Mouse (Mus musculus) testis, adult 2 months (tissue): ENCODE data around the gene Edil3. TPM values are rescaled to one million over a fixed set of nuclear protein-coding genes. Genes with fewer than 3 reads are reported as not detected.

Experiments used
- H3K27ac ChIP-seq: fragments of 200-500 bp; 2 replicates; pipeline ENCODE4 v1.5.1; 2012; ENCODE audit warnings: low read depth, low read length; ENCODE audit not compliant: control insufficient read depth, insufficient read depth
- H3K27me3 ChIP-seq: fragments of 200-500 bp; 2 replicates; pipeline ENCODE4 v1.6.1; 2012; ENCODE audit warnings: mild to moderate bottlenecking, low read length, moderate library complexity; ENCODE audit not compliant: control insufficient read depth, insufficient read depth
- H3K36me3 ChIP-seq: fragments of 200-500 bp; 2 replicates; pipeline ENCODE4 v1.6.1; 2012; ENCODE audit warnings: mild to moderate bottlenecking, low read length; ENCODE audit not compliant: control insufficient read depth, insufficient read depth
- H3K4me1 ChIP-seq: fragments of 200-500 bp; 2 replicates; pipeline ENCODE4 v1.6.1; 2012; ENCODE audit warnings: low read length; ENCODE audit not compliant: control insufficient read depth, insufficient read depth
- H3K4me3 ChIP-seq: fragments of 200-500 bp; 2 replicates; pipeline ENCODE4 v1.5.1; 2012; ENCODE audit warnings: low read depth, mild to moderate bottlenecking, low read length, moderate library complexity, mixed read lengths; ENCODE audit not compliant: control insufficient read depth
- CTCF ChIP-seq: fragments of 200-500 bp; IDR thresholded peaks from 2 replicates; pipeline ENCODE4 v1.5.1; 2012; ENCODE audit warnings: low read depth, mild to moderate bottlenecking, inconsistent platforms, low read length, moderate library complexity; ENCODE audit not compliant: control insufficient read depth, insufficient read depth, insufficient replicate concordance
- POLR2A ChIP-seq: fragments of 200-500 bp; IDR thresholded peaks from 2 replicates; pipeline ENCODE4 v1.6.1; 2012; ENCODE audit warnings: low read depth, mild to moderate bottlenecking, inconsistent platforms, low read length, moderate library complexity; ENCODE audit not compliant: control insufficient read depth
- polyA plus RNA-seq: library from polyadenylated mRNA; depleted of rRNA; stranded (reverse); fragments of >200 nt; gene quantifications from 2 replicates; pipeline ENCODE4 v1.2.3, GENCODE M21; 2012

The Edil3 gene
- polyA plus RNA-seq, 1 experiment: 0.06 TPM

- Histone ChIP-seq H3K4me1 (peaks cover 2% of the 10 kb centered on the region; the same call in 1 of the 2 replicates), H3K27me3 (no peaks in the 10 kb centered on the region), H3K4me3 (no peak overlapping the region), H3K27ac (no peak overlapping the region), H3K36me3 (no peaks in the 10 kb centered on the region)
- TF ChIP-seq CTCF (no peak), POLR2A (no peak)
Observed at GRCm38 (mm10) chr13:88822332-88822895, 1.1 kb downstream of the Edil3 start.

DNA sequence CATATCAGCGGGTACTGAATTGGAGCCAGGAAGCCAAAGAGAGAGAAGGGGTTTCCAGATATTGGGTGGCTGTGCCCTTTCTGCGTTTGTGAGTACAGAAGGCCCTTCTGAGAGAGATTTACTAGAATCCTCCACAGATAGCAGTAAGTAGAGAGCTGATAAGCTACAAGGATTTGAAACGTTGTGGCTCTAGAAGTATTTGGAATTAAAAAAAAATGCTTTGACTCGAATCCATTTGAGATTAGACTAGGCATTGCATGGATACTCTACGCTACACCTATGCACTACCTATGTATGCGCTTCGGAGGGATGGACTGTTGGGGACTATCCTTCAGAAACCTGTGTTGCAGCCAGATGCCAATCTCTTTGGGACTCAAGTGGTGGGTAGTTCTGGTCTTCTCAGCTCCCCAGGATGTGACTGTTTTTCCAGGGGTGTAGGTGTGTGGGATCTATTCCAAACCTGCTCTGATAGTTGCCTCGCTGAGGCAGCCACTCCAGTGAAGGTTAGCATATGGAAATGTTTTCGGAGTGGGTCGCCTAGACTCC is 1.8 kb downstream of the Edil3 start:
- Histone ChIP-seq H3K4me1 (peaks cover 2% of the 10 kb centered on the region; the same call in 1 of the 2 replicates), H3K36me3 (no peaks in the 10 kb centered on the region), H3K27me3 (no peaks in the 10 kb centered on the region), H3K4me3 (no peak overlapping the region), H3K27ac (no peak overlapping the region)
- TF ChIP-seq POLR2A (no peak), CTCF (no peak)

DNA sequence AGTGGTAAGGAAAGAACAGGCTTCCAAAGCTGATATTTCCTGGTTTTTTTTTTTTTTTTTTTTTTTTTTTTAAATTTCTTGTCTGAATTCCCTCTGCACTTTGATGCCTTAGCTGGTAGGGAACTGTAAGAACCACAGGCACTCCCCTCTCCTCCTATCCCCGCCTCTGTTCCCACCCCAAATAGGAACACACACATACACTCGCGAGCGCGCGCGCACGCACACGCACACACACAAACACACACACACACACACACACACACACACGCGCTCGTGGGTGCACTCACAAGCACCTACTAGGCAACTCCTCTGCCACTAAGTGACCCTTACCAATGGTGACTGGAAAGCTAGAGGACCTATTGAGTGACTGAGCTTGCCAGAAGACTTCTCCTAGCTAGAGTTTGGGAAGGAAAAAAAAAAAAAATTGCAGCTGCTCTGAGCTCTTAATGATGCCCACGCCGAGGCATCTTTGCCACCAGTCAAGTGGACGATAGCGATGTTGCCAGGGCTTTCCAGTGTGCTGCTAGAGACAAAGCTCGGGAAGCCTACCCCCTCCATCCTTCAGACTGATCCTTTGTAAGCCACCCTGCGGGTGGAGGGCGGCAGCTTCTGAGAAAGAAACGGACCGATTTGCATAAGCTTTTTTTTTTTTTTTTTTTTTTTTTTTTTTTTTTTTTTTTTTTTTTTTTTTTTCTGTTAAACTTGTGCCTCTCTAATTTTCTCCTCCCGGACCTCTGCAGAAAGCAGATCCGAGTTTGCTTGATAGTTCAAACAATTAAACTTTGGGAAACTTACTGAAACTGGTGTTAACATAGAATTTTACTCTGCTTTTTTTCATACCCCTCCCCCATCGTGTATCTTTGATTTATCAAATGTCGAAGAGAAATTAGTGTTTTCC is 2.5 kb downstream of the Edil3 start:
- TF ChIP-seq POLR2A: no peak
- TF ChIP-seq CTCF: no peak
- no peak overlapping the region for H3K27ac ChIP-seq
- H3K4me3 ChIP-seq: peak overlapping the region; percentile 30; the same call in 1 of the 2 replicates
- H3K4me1 ChIP-seq: peaks cover 2% of the 10 kb centered on the region; the same call in 1 of the 2 replicates
- H3K27me3 ChIP-seq: no peaks in the 10 kb centered on the region
- H3K36me3 ChIP-seq: no peaks in the 10 kb centered on the region

GRCm38 (mm10) chr13:88824441-88824840 is 3.2 kb downstream of the Edil3 start:
- no peak overlapping the region for H3K4me3 ChIP-seq
- H3K27ac ChIP-seq: no peak overlapping the region

DNA sequence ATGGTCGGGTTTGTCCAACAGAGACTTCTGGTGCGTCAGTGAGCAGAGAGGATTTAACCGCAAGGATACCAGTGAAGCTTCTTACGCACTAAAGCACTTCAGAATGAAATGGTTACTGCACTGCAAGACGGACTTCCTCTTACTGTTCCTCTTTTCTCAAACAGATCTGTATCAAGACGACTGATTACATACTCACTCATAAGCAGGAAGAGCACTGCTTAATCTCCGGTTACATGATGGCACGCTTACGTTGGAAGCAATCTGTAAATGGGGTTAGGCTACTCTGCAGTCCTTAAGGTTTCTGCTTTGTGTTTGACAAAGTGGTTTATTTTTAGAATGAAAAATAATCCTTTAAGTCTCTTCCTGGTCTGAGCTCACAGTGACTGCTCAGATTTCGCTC is 7.1 kb downstream of the Edil3 start:
- Histone ChIP-seq H3K4me3 (no peak overlapping the region), H3K27ac (no peak overlapping the region), H3K4me1 (peaks cover 2% of the 10 kb centered on the region; the same call in 1 of the 2 replicates), H3K36me3 (no peaks in the 10 kb centered on the region), H3K27me3 (no peaks in the 10 kb centered on the region)
- TF ChIP-seq POLR2A (no peak), CTCF (no peak)

More at GRCm38 (mm10) chr13:88824441-88824840, 3.2 kb downstream of the Edil3 start:
- TF ChIP-seq POLR2A: no peak
- TF ChIP-seq CTCF: no peak
- Histone ChIP-seq H3K4me1 (peaks cover 2% of the 10 kb centered on the region; the same call in 1 of the 2 replicates), H3K27me3 (no peaks in the 10 kb centered on the region), H3K36me3 (no peaks in the 10 kb centered on the region)

- no peak for TF ChIP-seq CTCF
- no peak for TF ChIP-seq POLR2A
- Histone ChIP-seq H3K4me1 (no peaks in the 10 kb centered on the region), H3K27me3 (no peaks in the 10 kb centered on the region), H3K4me3 (no peak overlapping the region), H3K27ac (no peak overlapping the region), H3K36me3 (no peaks in the 10 kb centered on the region)
Observed at GRCm38 (mm10) chr13:88833732-88834131, 12.5 kb downstream of the Edil3 start.

DNA sequence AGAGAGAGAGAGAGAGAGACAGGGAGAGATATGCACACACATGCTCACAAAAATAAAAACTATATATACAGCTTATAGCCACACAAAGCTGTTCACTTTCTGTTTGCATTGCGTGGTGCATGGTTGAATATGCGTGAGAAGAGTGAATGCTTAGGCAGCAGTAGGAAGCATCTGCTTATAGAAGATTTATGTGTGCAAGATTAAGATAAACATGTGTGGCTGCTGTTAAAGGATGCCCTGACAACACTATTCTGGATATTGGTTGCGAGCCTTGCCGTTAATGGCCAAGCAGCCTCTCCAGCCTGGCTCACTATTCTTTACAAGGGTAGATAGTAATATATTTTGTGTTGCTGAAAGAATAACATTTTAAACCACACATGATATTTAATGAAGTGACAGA is 28.5 kb downstream of the Edil3 start:
- H3K4me1 ChIP-seq: no peaks in the 10 kb centered on the region
- H3K27me3 ChIP-seq: no peaks in the 10 kb centered on the region
- TF ChIP-seq POLR2A (no peak), CTCF (no peak)
- H3K27ac ChIP-seq: no peak overlapping the region
- no peak overlapping the region for H3K4me3 ChIP-seq
- no peaks in the 10 kb centered on the region for H3K36me3 ChIP-seq
